Mouse (Mus musculus): ENCODE results near the gene Luzp2.
A peak's percentile ranks its signal among the peaks of the same experiment; 100 is the strongest.

Gene Luzp2

GRCm38 (mm10) chr7:54835372-54835851 is at the start of gene Luzp2:
Gene Luzp2 (plus strand): TSS chr7:54835498.
- peak; percentile 72 for DNase-seq

- DNase-seq, result no peak
Observed at GRCm38 (mm10) chr7:54787456-54787855, 47.8 kb upstream of the Luzp2 start.

- no peak for DNase-seq
Observed at GRCm38 (mm10) chr7:54818606-54819005, 16.7 kb upstream of the Luzp2 start.

GRCm38 (mm10) chr7:54828751-54829150 is 6.5 kb upstream of the Luzp2 start:
- DNase-seq, result no peak

GRCm38 (mm10) chr7:54835911-54836352 is 634 bp downstream of the Luzp2 start:
- DNase-seq, result no peak

GRCm38 (mm10) chr7:54836437-54836836 is 1.1 kb downstream of the Luzp2 start:
- no peak for DNase-seq

GRCm38 (mm10) chr7:54842807-54843335 is 7.6 kb downstream of the Luzp2 start:
- DNase-seq, result no peak

GRCm38 (mm10) chr7:54845875-54846691 is 10.8 kb downstream of the Luzp2 start:
- DNase-seq, result peak; percentile 64

GRCm38 (mm10) chr7:54846692-54847020 is 11.4 kb downstream of the Luzp2 start:
- no peak for DNase-seq

GRCm38 (mm10) chr7:54852860-54853259 is 17.6 kb downstream of the Luzp2 start:
- DNase-seq, result no peak

GRCm38 (mm10) chr7:54861230-54861856 is 26.0 kb downstream of the Luzp2 start:
- DNase-seq, result peak; percentile 12

GRCm38 (mm10) chr7:54878928-54879644 is 43.8 kb downstream of the Luzp2 start:
- no peak for DNase-seq

GRCm38 (mm10) chr7:54893709-54894627 is 58.7 kb downstream of the Luzp2 start:
- DNase-seq, result peak; percentile 59

- DNase-seq, result no peak
Observed at GRCm38 (mm10) chr7:54898589-54898988, 63.3 kb downstream of the Luzp2 start.

GRCm38 (mm10) chr7:54909958-54910357 is 74.7 kb downstream of the Luzp2 start:
- peak; percentile 74 for DNase-seq

- DNase-seq, result peak; percentile 33
Observed at GRCm38 (mm10) chr7:54914030-54914429, 78.7 kb downstream of the Luzp2 start.

- DNase-seq, result no peak
Observed at GRCm38 (mm10) chr7:54921991-54922390, 86.7 kb downstream of the Luzp2 start.

- DNase-seq, result peak; percentile 61
Observed at GRCm38 (mm10) chr7:54956759-54957158, 121.5 kb downstream of the Luzp2 start.

GRCm38 (mm10) chr7:54962678-54963077 is 127.4 kb downstream of the Luzp2 start:
- peak; percentile 43 for DNase-seq

- peak; percentile 79 for DNase-seq
Observed at GRCm38 (mm10) chr7:54977372-54977771, 142.1 kb downstream of the Luzp2 start.

- no peak for DNase-seq
Observed at GRCm38 (mm10) chr7:54980585-54980984, 145.3 kb downstream of the Luzp2 start.

GRCm38 (mm10) chr7:55000397-55000796 is 165.1 kb downstream of the Luzp2 start:
- DNase-seq, result peak; percentile 77
